Mouse (Mus musculus) inflammation-experienced regulatory T-cells, adult 6 months (primary cell): ENCODE results near the gene Tmem88. TPM values are rescaled to one million over a fixed set of nuclear protein-coding genes. Genes with fewer than 3 reads are reported as not detected.

Experiments used
- ATAC-seq: one replicate; pipeline ENCODE4 v1.8.0; 2017
- polyA plus RNA-seq, 3 experiments: library from polyadenylated mRNA; unstranded; fragments of 100-300 nt; shearing (Covaris generic); gene quantifications; one replicate each; pipeline ENCODE4 v1.2.1; 2017

The Tmem88 gene
- 1 to 10 TPM in 1 of 3 experiments, under 1 TPM in 2; 0.40 to 1.0 (median 0.74) TPM for polyA plus RNA-seq

GRCm38 (mm10) chr11:69398059-69398458, at the start of gene Tmem88:
Gene Tmem88 (minus strand): TSS chr11:69398234.
- ATAC-seq: no peak

- ATAC-seq: no peak
These were observed 49.3 kb upstream of the Tmem88 start for GRCm38 (mm10) chr11:69447299-69447698.

GRCm38 (mm10) chr11:69443328-69443727, 45.3 kb upstream of the Tmem88 start:
- ATAC-seq: no peak

- no peak for ATAC-seq
These were observed 39.3 kb upstream of the Tmem88 start for GRCm38 (mm10) chr11:69437291-69437690.

- no peak for ATAC-seq
These were observed 35.2 kb upstream of the Tmem88 start for GRCm38 (mm10) chr11:69433189-69433588.

GRCm38 (mm10) chr11:69432640-69432982, 34.6 kb upstream of the Tmem88 start:
- no peak for ATAC-seq

- peak; percentile 86 for ATAC-seq
These were observed 34.0 kb upstream of the Tmem88 start for GRCm38 (mm10) chr11:69431829-69432639.

- ATAC-seq: no peak
These were observed 32.6 kb upstream of the Tmem88 start for GRCm38 (mm10) chr11:69430631-69431030.

GRCm38 (mm10) chr11:69429313-69429712, 31.3 kb upstream of the Tmem88 start:
- ATAC-seq: no peak

GRCm38 (mm10) chr11:69428751-69429150, 30.7 kb upstream of the Tmem88 start:
- ATAC-seq: no peak

- ATAC-seq: no peak
These were observed 28.2 kb upstream of the Tmem88 start for GRCm38 (mm10) chr11:69426246-69426645.

GRCm38 (mm10) chr11:69423885-69424284, 25.9 kb upstream of the Tmem88 start:
- no peak for ATAC-seq

GRCm38 (mm10) chr11:69422842-69423241, 24.8 kb upstream of the Tmem88 start:
- ATAC-seq: no peak

- no peak for ATAC-seq
These were observed 23.3 kb upstream of the Tmem88 start for GRCm38 (mm10) chr11:69421131-69421977.

GRCm38 (mm10) chr11:69420554-69421000, 22.5 kb upstream of the Tmem88 start:
- no peak for ATAC-seq

GRCm38 (mm10) chr11:69419813-69420553, 21.9 kb upstream of the Tmem88 start:
- peak; percentile 9 for ATAC-seq

GRCm38 (mm10) chr11:69419443-69419812, 21.4 kb upstream of the Tmem88 start:
- no peak for ATAC-seq

- peak; percentile 44 for ATAC-seq
These were observed 20.7 kb upstream of the Tmem88 start for GRCm38 (mm10) chr11:69418481-69419442.

GRCm38 (mm10) chr11:69417449-69418384, 19.7 kb upstream of the Tmem88 start:
- peak; percentile 35 for ATAC-seq

GRCm38 (mm10) chr11:69416921-69417448, 19.0 kb upstream of the Tmem88 start:
- ATAC-seq: no peak
